Mouse (Mus musculus) neural tube, embryonic 11.5 days (tissue): ENCODE data around the gene Phkg2. TPM values are rescaled to one million over a fixed set of nuclear protein-coding genes. Genes with fewer than 3 reads are reported as not detected.

Experiments used
- ATAC-seq: fragments of 200-750 bp; cut with Nextera tagmentation; 2 replicates; pipeline ENCODE4 v1.8.0; 2017; ENCODE audit warnings: moderate number of reproducible peaks, mild to moderate bottlenecking, moderate TSS enrichment, moderate library complexity; ENCODE audit not compliant: insufficient read depth, low FRiP score, low TSS enrichment
- DNase-seq: peaks from one replicate; pipeline ENCODE4 v3.0.0-alpha.2; 2015; ENCODE audit warnings: low spot score
- H3K27ac ChIP-seq: fragments of 300-500 bp; sonication (generic); 2 replicates; pipeline ENCODE4 v1.5.1; 2014; ENCODE audit warnings: low read depth, mild to moderate bottlenecking, low read length
- H3K27me3 ChIP-seq: fragments of 300-500 bp; sonication (generic); 2 replicates; pipeline ENCODE4 v1.6.1; 2014; ENCODE audit warnings: mild to moderate bottlenecking, low read length, mixed read lengths; ENCODE audit not compliant: control insufficient read depth, insufficient read depth
- H3K36me3 ChIP-seq: fragments of 300-500 bp; sonication (generic); 2 replicates; pipeline ENCODE4 v1.6.1; 2014; ENCODE audit warnings: mild to moderate bottlenecking, low read length, moderate library complexity, mixed read lengths; ENCODE audit not compliant: control insufficient read depth, insufficient read depth
- H3K4me1 ChIP-seq: fragments of 300-500 bp; sonication (generic); 2 replicates; pipeline ENCODE4 v1.6.1; 2014; ENCODE audit warnings: low read length, mixed read lengths; ENCODE audit not compliant: control insufficient read depth, insufficient read depth
- H3K4me2 ChIP-seq: fragments of 300-500 bp; sonication (generic); 2 replicates; pipeline ENCODE4 v1.6.1; 2014; ENCODE audit warnings: low read depth, mild to moderate bottlenecking, moderate library complexity
- H3K4me3 ChIP-seq: fragments of 300-500 bp; sonication (generic); 2 replicates; pipeline ENCODE4 v1.5.1; 2014; ENCODE audit warnings: low read depth, low read length
- H3K9ac ChIP-seq: fragments of 300-500 bp; sonication (generic); 2 replicates; pipeline ENCODE4 v1.6.1; 2014; ENCODE audit warnings: mild to moderate bottlenecking, low read length
- H3K9me3 ChIP-seq: fragments of 300-500 bp; sonication (generic); 2 replicates; pipeline ENCODE4 v1.6.1; 2016; ENCODE audit warnings: low read length; ENCODE audit not compliant: control insufficient read depth
- WGBS: fragments of 180-500 bp; shearing (Covaris S2); extraction: QIAGEN DNeasy Blood & Tissue Kit; methylation state at CpG from one replicate; pipeline ENCODE4 v1.1.7; 2014; 5-methylcytosine and 5-hydroxymethylcytosine counted together
- polyA plus RNA-seq: library from polyadenylated mRNA; unstranded; fragments of >200 nt; fragmentation: Nextera tagmentation; extraction: Ambion mirVana; gene quantifications from 2 replicates; pipeline ENCODE4 v1.2.1, GENCODE M21; 2014

The Phkg2 gene
- polyA plus RNA-seq, 1 experiment from 2014 or later = 55.1 TPM

DNA sequence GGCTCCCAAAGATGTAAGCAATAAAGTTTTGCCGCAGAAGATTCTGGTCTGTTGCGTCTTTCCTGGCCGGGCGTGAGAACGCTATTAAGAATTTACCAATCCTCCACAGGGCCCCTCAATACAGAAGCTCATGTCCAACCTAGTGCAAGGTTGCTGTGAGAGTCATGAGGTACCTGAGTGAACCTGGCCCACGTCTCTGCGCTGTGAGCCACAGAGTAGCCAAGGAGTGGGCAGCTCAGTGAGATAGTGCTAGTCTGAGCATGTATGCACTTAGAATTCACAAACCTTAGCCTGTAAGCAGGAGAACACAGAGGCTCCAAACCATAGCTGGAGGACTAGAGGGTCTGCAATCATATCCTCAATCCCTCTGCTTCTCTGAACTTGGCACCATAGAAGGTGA, 52.9 kb downstream of the Phkg2 start:
- H3K27ac ChIP-seq = no peak overlapping the region
- no peak overlapping the region for H3K9ac ChIP-seq
- H3K9me3 ChIP-seq = no peaks in the 10 kb centered on the region
- ATAC-seq (no peak), DNase-seq (no peak)
- WGBS = 97% methylated on average over 7 of the region's 7 CpGs
- no peaks in the 10 kb centered on the region for H3K4me1 ChIP-seq
- H3K4me3 ChIP-seq = no peak overlapping the region
- no peaks in the 10 kb centered on the region for H3K36me3 ChIP-seq
- H3K4me2 ChIP-seq = no peak overlapping the region
- no peaks in the 10 kb centered on the region for H3K27me3 ChIP-seq

DNA sequence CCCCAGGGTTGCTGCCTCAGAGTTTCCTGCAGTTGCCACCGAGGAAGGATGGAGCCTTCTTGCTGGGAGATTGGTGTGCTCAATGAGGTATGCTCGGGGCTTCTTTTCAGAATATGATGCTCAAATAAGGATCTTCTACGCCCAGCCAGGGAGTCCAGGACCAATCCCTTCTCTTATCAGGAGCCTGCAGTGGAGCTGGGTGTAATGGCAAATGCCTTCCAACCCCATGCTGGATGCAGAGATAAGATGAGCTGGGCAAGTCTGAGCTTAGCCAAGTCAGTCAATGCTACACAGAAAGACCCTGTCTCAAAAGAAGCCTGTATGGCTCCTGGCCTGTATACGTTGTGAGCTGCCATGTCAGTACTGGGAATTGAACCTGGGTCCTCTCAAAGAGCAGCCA, 53.3 kb downstream of the Phkg2 start:
- no peak overlapping the region for H3K27ac ChIP-seq
- H3K9me3 ChIP-seq = no peaks in the 10 kb centered on the region
- WGBS = 84% methylated on average over 4 of the region's 4 CpGs
- H3K4me1 ChIP-seq = no peaks in the 10 kb centered on the region
- H3K4me2 ChIP-seq = no peak overlapping the region
- no peak overlapping the region for H3K4me3 ChIP-seq
- no peak for ATAC-seq
- no peaks in the 10 kb centered on the region for H3K36me3 ChIP-seq
- no peaks in the 10 kb centered on the region for H3K27me3 ChIP-seq
- no peak overlapping the region for H3K9ac ChIP-seq
- DNase-seq = no peak

GRCm38 (mm10) chr7:127628646-127629045, 55.5 kb downstream of the Phkg2 start:
- no peak for ATAC-seq

DNA sequence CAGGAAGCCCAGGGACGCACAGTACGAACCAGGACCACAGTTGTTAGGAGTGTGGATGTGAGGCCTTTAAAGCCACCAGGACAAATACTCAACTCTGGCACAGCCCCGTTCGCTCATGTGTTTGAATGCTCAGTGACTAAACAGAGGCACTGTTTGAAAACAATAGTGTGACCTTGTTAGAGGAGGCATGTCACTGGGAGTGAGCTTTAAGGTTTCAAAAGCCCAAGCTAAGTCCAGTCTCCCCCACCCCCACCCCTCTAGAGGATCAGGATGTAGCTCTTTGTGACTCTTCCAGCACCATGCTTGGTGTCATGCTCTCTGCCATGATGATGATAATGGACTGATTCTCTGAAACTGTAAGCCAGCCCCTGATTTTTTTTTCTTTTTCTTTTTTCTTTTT, 58.3 kb downstream of the Phkg2 start:
- ATAC-seq = no peak
- 77% methylated on average over 4 of the region's 4 CpGs for WGBS
- H3K9me3 ChIP-seq = no peaks in the 10 kb centered on the region
- no peaks in the 10 kb centered on the region for H3K4me1 ChIP-seq
- H3K4me2 ChIP-seq = no peak overlapping the region
- no peak overlapping the region for H3K27ac ChIP-seq
- DNase-seq = no peak
- no peak overlapping the region for H3K9ac ChIP-seq
- no peaks in the 10 kb centered on the region for H3K27me3 ChIP-seq
- no peaks in the 10 kb centered on the region for H3K36me3 ChIP-seq
- no peak overlapping the region for H3K4me3 ChIP-seq

More at GRCm38 (mm10) chr7:127628646-127629045, 55.5 kb downstream of the Phkg2 start:
- H3K4me1 ChIP-seq = no peaks in the 10 kb centered on the region
- WGBS = 86% methylated on average over 5 of the region's 5 CpGs
- no peak overlapping the region for H3K27ac ChIP-seq
- no peak for DNase-seq
- H3K9me3 ChIP-seq = no peaks in the 10 kb centered on the region
- H3K27me3 ChIP-seq = no peaks in the 10 kb centered on the region
- H3K4me3 ChIP-seq = no peak overlapping the region
- no peak overlapping the region for H3K9ac ChIP-seq
- no peaks in the 10 kb centered on the region for H3K36me3 ChIP-seq
- no peak overlapping the region for H3K4me2 ChIP-seq

Other genes starting within 250 kb of the Phkg2 start
- gene Zfp768, start 227.8 kb upstream of the Phkg2 start, polyA plus RNA-seq = 5.1 and 7.0 TPM in 2 replicates
- gene Zfp747, start 197.3 kb upstream of the Phkg2 start, polyA plus RNA-seq = 9.4 and 9.8 TPM in 2 replicates
- gene 9130019O22Rik, start 186.2 kb upstream of the Phkg2 start, polyA plus RNA-seq = 6.5 and 8.9 TPM in 2 replicates
- 7.1 and 8.1 TPM in 2 replicates for gene E430018J23Rik, start 179.7 kb upstream of the Phkg2 start, polyA plus RNA-seq
- 7.5 and 7.6 TPM in 2 replicates for gene Zfp764, start 166.5 kb upstream of the Phkg2 start, polyA plus RNA-seq
- gene Zfp688, start 151.3 kb upstream of the Phkg2 start, polyA plus RNA-seq = 31.6 and 33.9 TPM in 2 replicates
- gene Zfp689, start 124.2 kb upstream of the Phkg2 start, polyA plus RNA-seq = 11.7 and 16.4 TPM in 2 replicates
- 55.5 and 71.8 TPM in 2 replicates for gene Prr14, start 113.7 kb upstream of the Phkg2 start, polyA plus RNA-seq
- gene Fbrs, start 94.1 kb upstream of the Phkg2 start, polyA plus RNA-seq = 15.4 and 17.1 TPM in 2 replicates
- gene Srcap, start 61.4 kb upstream of the Phkg2 start, polyA plus RNA-seq = 58.3 and 66.0 TPM in 2 replicates
- 18.4 TPM in 2 replicates for gene Gm42715, start 53.8 kb upstream of the Phkg2 start, polyA plus RNA-seq
- gene Tmem265, start 11.9 kb upstream of the Phkg2 start, polyA plus RNA-seq = 6.9 and 9.2 TPM in 2 replicates
- 12.2 and 12.8 TPM in 2 replicates for gene Ccdc189, start 15.3 kb downstream of the Phkg2 start, polyA plus RNA-seq
- gene Rnf40, start 15.4 kb downstream of the Phkg2 start, polyA plus RNA-seq = 45.3 and 50.9 TPM in 2 replicates
- 34.5 and 37.9 TPM in 2 replicates for gene Zfp629, start 42.5 kb downstream of the Phkg2 start, polyA plus RNA-seq
- 54.5 and 55.5 TPM in 2 replicates for gene Bcl7c, start 135.6 kb downstream of the Phkg2 start, polyA plus RNA-seq
- 6.0 and 8.8 TPM in 2 replicates for gene Ctf1, start 139.4 kb downstream of the Phkg2 start, polyA plus RNA-seq
- gene Ctf2, start 158.8 kb downstream of the Phkg2 start, polyA plus RNA-seq = 0.18 TPM in 1 of 2 replicates, not detected in the other
- 6.7 and 7.7 TPM in 2 replicates for gene Fbxl19, start 171.2 kb downstream of the Phkg2 start, polyA plus RNA-seq
- gene Orai3, start 196.5 kb downstream of the Phkg2 start, polyA plus RNA-seq = 5.5 and 6.5 TPM in 2 replicates
- gene Setd1a, start 203.3 kb downstream of the Phkg2 start, polyA plus RNA-seq = 27.2 and 28.5 TPM in 2 replicates
- not detected in 2 replicates for gene Gm49388, start 212.3 kb downstream of the Phkg2 start, polyA plus RNA-seq
- 7.1 and 8.3 TPM in 2 replicates for gene Hsd3b7, start 227.3 kb downstream of the Phkg2 start, polyA plus RNA-seq